Mouse (Mus musculus) MEL (cell line): ENCODE measurements around the gene E2f1. TPM values are rescaled to one million over a fixed set of nuclear protein-coding genes. Genes with fewer than 3 reads are reported as not detected.
A peak's percentile ranks its signal among the peaks of the same experiment; 100 is the strongest.

ENCODE experiments used
- DNase-seq: peaks from one replicate; pipeline ENCODE4 v3.0.0; 2011; ENCODE audit warnings: low read depth, low spot score
- H3K27ac ChIP-seq: 2 replicates; pipeline ENCODE4 v1.5.1; 2012; ENCODE audit warnings: low read depth, mild to moderate bottlenecking, control low read depth, low read length, moderate library complexity; ENCODE audit not compliant: control insufficient read depth
- H3K27me3 ChIP-seq, 2 experiments: fragments of 150-350 bp in 1 of 2; sonication (generic) in 1 of 2; 2 replicates each; pipeline ENCODE4 v1.6.1; 2012; ENCODE audit warnings: low read length in 2 of 2, mild to moderate bottlenecking in 2 of 2, improper control_type of control experiment in 1 of 2, moderate library complexity in 1 of 2; ENCODE audit not compliant: insufficient read depth in 2 of 2, control insufficient read depth in 1 of 2
- H3K36me3 ChIP-seq, 2 experiments: 2 replicates each; pipeline ENCODE4 v1.6.1; 2012 to 2014; ENCODE audit warnings: low read length in 2 of 2, improper control_type of control experiment in 1 of 2, inconsistent platforms in 1 of 2, mild to moderate bottlenecking in 1 of 2; ENCODE audit not compliant: insufficient read depth in 2 of 2, control insufficient read depth in 1 of 2
- H3K4me1 ChIP-seq, 2 experiments: fragments of 150-350 bp in 1 of 2; sonication (generic) in 1 of 2; 2 replicates each; pipeline ENCODE4 v1.6.1; 2012; ENCODE audit warnings: low read length in 2 of 2, improper control_type of control experiment in 1 of 2, mild to moderate bottlenecking in 1 of 2; ENCODE audit not compliant: insufficient read depth in 2 of 2, control insufficient read depth in 1 of 2
- H3K4me3 ChIP-seq, 2 experiments: fragments of 150-350 bp in 1 of 2; sonication (generic) in 1 of 2; 2 replicates each; pipeline ENCODE4 v1.5.1; 2012; ENCODE audit warnings: low read depth in 2 of 2, low read length in 2 of 2, mild to moderate bottlenecking in 2 of 2, moderate library complexity in 2 of 2, control low read depth in 1 of 2, improper control_type of control experiment in 1 of 2; ENCODE audit not compliant: control insufficient read depth in 1 of 2, insufficient read depth in 1 of 2
- H3K79me2 ChIP-seq: 2 replicates; pipeline ENCODE4 v1.6.1; 2012; ENCODE audit warnings: mild to moderate bottlenecking, low read length, moderate library complexity; ENCODE audit not compliant: control insufficient read depth, poor library complexity, insufficient read depth
- H3K9ac ChIP-seq: 2 replicates; pipeline ENCODE4 v1.6.1; 2012; ENCODE audit warnings: low read depth, mild to moderate bottlenecking, control low read depth, low read length, moderate library complexity; ENCODE audit not compliant: control insufficient read depth, poor library complexity, severe bottlenecking
- H3K9me3 ChIP-seq: fragments of 150-350 bp; sonication (generic); replicated peaks from 2 replicates; pipeline ENCODE4 v1.6.1; 2012; ENCODE audit warnings: mild to moderate bottlenecking, low read length, improper control_type of control experiment, moderate library complexity; ENCODE audit not compliant: insufficient read depth
- BHLHE40 ChIP-seq: IDR thresholded peaks from 2 replicates; pipeline ENCODE4 v1.6.1; 2012; ENCODE audit warnings: low read depth, mild to moderate bottlenecking, inconsistent platforms, low read length, improper control_type of control experiment, borderline replicate concordance
- EP300 ChIP-seq, 2 experiments: IDR thresholded peaks; 2 replicates each; pipeline ENCODE4 v1.6.1; 2011; ENCODE audit warnings: improper control_type of control experiment in 2 of 2, low read length in 2 of 2, low read depth in 1 of 2, mild to moderate bottlenecking in 1 of 2
- ETS1 ChIP-seq: IDR thresholded peaks from 2 replicates; pipeline ENCODE4 v1.6.1; 2012; ENCODE audit warnings: low read depth, mild to moderate bottlenecking, inconsistent platforms, low read length, improper control_type of control experiment, moderate library complexity
- GABPA ChIP-seq: IDR thresholded peaks from 2 replicates; pipeline ENCODE4 v1.6.1; 2012; ENCODE audit warnings: low read depth, mild to moderate bottlenecking, inconsistent platforms, low read length, improper control_type of control experiment, moderate library complexity
- KAT2A ChIP-seq: conservative IDR thresholded peaks from 2 replicates; pipeline ENCODE4 v1.6.1; 2012; ENCODE audit warnings: low read depth, low read length, improper control_type of control experiment, inconsistent platforms
- MAX ChIP-seq: IDR thresholded peaks from 2 replicates; pipeline ENCODE4 v1.6.1; 2011; ENCODE audit warnings: low read length, improper control_type of control experiment
- MEF2A ChIP-seq: IDR thresholded peaks from 2 replicates; pipeline ENCODE4 v1.6.1; 2014; ENCODE audit warnings: low read depth, mild to moderate bottlenecking, inconsistent platforms, low read length, improper control_type of control experiment; ENCODE audit not compliant: poor library complexity, insufficient replicate concordance, severe bottlenecking; ENCODE audit errors: extremely low read depth
- MXI1 ChIP-seq: IDR thresholded peaks from 2 replicates; pipeline ENCODE4 v1.6.1; 2011; ENCODE audit warnings: mild to moderate bottlenecking, low read depth, low read length, improper control_type of control experiment
- MYC ChIP-seq: IDR thresholded peaks from 2 replicates; pipeline ENCODE4 v1.6.1; 2011; ENCODE audit warnings: low read depth, mild to moderate bottlenecking, low read length, improper control_type of control experiment, moderate library complexity
- POLR2A ChIP-seq, 2 experiments: IDR thresholded peaks; 2 replicates each; pipeline ENCODE4 v1.6.1; 2011 to 2012; ENCODE audit warnings: low read length in 2 of 2, mild to moderate bottlenecking in 2 of 2, control low read depth in 1 of 2, improper control_type of control experiment in 1 of 2, low read depth in 1 of 2, moderate library complexity in 1 of 2; ENCODE audit not compliant: control insufficient read depth in 1 of 2, insufficient read depth in 1 of 2, poor library complexity in 1 of 2
- POLR2AphosphoS5 ChIP-seq: IDR thresholded peaks from 2 replicates; pipeline ENCODE4 v1.6.1; 2012; ENCODE audit warnings: low read depth, borderline replicate concordance, mild to moderate bottlenecking, inconsistent platforms, low read length, moderate library complexity, mixed read lengths
- RAD21 ChIP-seq: IDR thresholded peaks from 2 replicates; pipeline ENCODE4 v1.6.1; 2011; ENCODE audit warnings: mild to moderate bottlenecking, low read depth, low read length, improper control_type of control experiment
- SIN3A ChIP-seq: IDR thresholded peaks from 2 replicates; pipeline ENCODE4 v1.6.1; 2012; ENCODE audit warnings: low read length, improper control_type of control experiment, inconsistent platforms
- SMC3 ChIP-seq: IDR thresholded peaks from 2 replicates; pipeline ENCODE4 v1.6.1; 2011; ENCODE audit warnings: low read depth, low read length, improper control_type of control experiment
- TAL1 ChIP-seq: IDR thresholded peaks from 2 replicates; pipeline ENCODE4 v1.6.1; 2012; ENCODE audit warnings: mild to moderate bottlenecking, inconsistent platforms, low read length, moderate library complexity, mixed read lengths
- TBP ChIP-seq: IDR thresholded peaks from 2 replicates; pipeline ENCODE4 v1.8.0; 2011; ENCODE audit warnings: low read depth, low read length, improper control_type of control experiment
- UBTF ChIP-seq: IDR thresholded peaks from 2 replicates; pipeline ENCODE4 v1.6.1; 2012; ENCODE audit warnings: low read depth, mild to moderate bottlenecking, inconsistent platforms, low read length, improper control_type of control experiment, moderate library complexity, borderline replicate concordance; ENCODE audit not compliant: insufficient read depth
- USF1 ChIP-seq: IDR thresholded peaks from 2 replicates; pipeline ENCODE4 v1.6.1; 2014; ENCODE audit warnings: low read depth, mild to moderate bottlenecking, inconsistent platforms, low read length, improper control_type of control experiment, moderate library complexity
- ZC3H11A ChIP-seq: IDR thresholded peaks from 2 replicates; pipeline ENCODE4 v1.6.1; 2012; ENCODE audit warnings: low read depth, mild to moderate bottlenecking, inconsistent platforms, low read length, improper control_type of control experiment
- ZKSCAN1 ChIP-seq: IDR thresholded peaks from 2 replicates; pipeline ENCODE4 v1.6.1; 2012; ENCODE audit warnings: low read depth, mild to moderate bottlenecking, inconsistent platforms, low read length, improper control_type of control experiment, moderate library complexity
- polyA plus RNA-seq, 2 experiments: library from polyadenylated mRNA; stranded (reverse) in 1 of 2; unstranded in 1 of 2; fragments of >175 nt in 1 of 2; fragments of >200 nt in 1 of 2; gene quantifications; 2 replicates each; pipeline versions ENCODE4 v1.2.1 to v1.2.4; 2012; ENCODE audit warnings: low replicate concordance in 2 of 2, low read depth in 1 of 2; ENCODE audit not compliant: insufficient read length in 2 of 2, insufficient read depth in 1 of 2, missing spikeins in 1 of 2
- total RNA-seq: library from RNA; depleted of rRNA; stranded (reverse); fragments of 300-350 nt; gene quantifications from 2 replicates; pipeline ENCODE4 v1.2.3, GENCODE M21; 2012

Gene E2f1
- total and polyA plus RNA-seq, 3 experiments = 17.4 to 41.6 TPM; not detected in 1

GRCm38 (mm10) chr2:154574271-154574670, 4.6 kb upstream of the E2f1 start:
- Histone ChIP-seq H3K4me3 (no peak overlapping the region), H3K79me2 (peaks cover 3% of the 10 kb centered on the region; the same call in 1 of the 2 replicates), H3K27me3 (no peaks in the 10 kb centered on the region), H3K36me3 (peaks cover 0 to 10% of the 10 kb centered on the region in 2 experiments; a peak in 2 of 4 replicates), H3K9me3 (no peaks in the 10 kb centered on the region), H3K27ac (no peak overlapping the region)
- peak; percentile 47 for DNase-seq
- TF ChIP-seq TBP (no peak), TAL1 (peak; percentile 42)
- TF ChIP-seq, all 39 proteins: peak for 1
- Histone ChIP-seq H3K4me1 (peaks cover 0 to 11% of the 10 kb centered on the region in 2 experiments; a peak in 2 of 4 replicates), H3K9ac (no peak overlapping the region)

GRCm38 (mm10) chr2:154572996-154573395, 3.3 kb upstream of the E2f1 start:
- H3K4me1 ChIP-seq = peaks cover 0 to 13% of the 10 kb centered on the region in 2 experiments; a peak in 3 of 4 replicates
- no peaks in the 10 kb centered on the region for H3K9me3 ChIP-seq
- TF ChIP-seq TBP (no peak), MXI1 (no peak), ZC3H11A (no peak), MYC (no peak), POLR2A (IDR thresholded peaks at IDR 0.05; ENCODE audit: control insufficient read depth in 1 of 2, insufficient read depth in 1 of 2, low read depth in 1 of 2, low read length in 2 of 2, poor library complexity in 1 of 2) (no peak), GABPA (no peak), SIN3A (no peak), ETS1 (no peak), SMC3 (no peak), RAD21 (no peak), BHLHE40 (no peak), TAL1 (no peak), ZKSCAN1 (no peak), MEF2A (no peak), POLR2AphosphoS5 (no peak), KAT2A (no peak), EP300 (IDR thresholded peaks at IDR 0.05; ENCODE audit: low read depth in 1 of 2, low read length in 2 of 2) (no peak), UBTF (no peak), USF1 (no peak), MAX (no peak)
- H3K27ac ChIP-seq = no peak overlapping the region
- H3K36me3 ChIP-seq = peaks cover 0 to 12% of the 10 kb centered on the region in 2 experiments; a peak in 2 of 4 replicates
- DNase-seq = no peak
- H3K79me2 ChIP-seq = peaks cover 14% of the 10 kb centered on the region
- no peak overlapping the region for H3K4me3 ChIP-seq
- H3K9ac ChIP-seq = no peak overlapping the region
- H3K27me3 ChIP-seq = no peaks in the 10 kb centered on the region
